8 mouse cellular contexts compared by ENCODE assay signal in genomic region chr10:67003743-67004526, GRCm38 (mm10).
DNase-seq lines count a peak whose midpoint lies in the region; ATAC-seq and TF ChIP-seq lines count a peak whose summit lies in the region.

No protein-coding gene starts in this region.

- H3K9me3 ChIP-seq in heart, embryonic 16.5 days (replicated peaks; ENCODE audit: control insufficient read depth, low read length): peaks cover 4% of the 10 kb centered on the region; the same call in 1 of the 2 replicates
- H3K9me3 ChIP-seq in lung, embryonic 15.5 days: no peaks in the 10 kb centered on the region
- no peaks in the 10 kb centered on the region for H3K9me3 ChIP-seq in neural tube, embryonic 14.5 days (ENCODE audit: control insufficient read depth, low read length)

- 0 out of 2 replicates have a peak, but pooled peaks cover 2% of the 10 kb centered on the region for H3K36me3 ChIP-seq in heart, embryonic 16.5 days (ENCODE audit: control insufficient read depth, insufficient read depth)
- no peaks in the 10 kb centered on the region for H3K36me3 ChIP-seq in lung, embryonic 15.5 days
- no peaks in the 10 kb centered on the region for H3K36me3 ChIP-seq in neural tube, embryonic 14.5 days (ENCODE audit: control insufficient read depth, insufficient read depth, low read length)

- TF ChIP-seq CTCF in embryonic fibroblast, embryonic 13.5 days (IDR thresholded peaks at IDR 0.05; ENCODE audit: borderline replicate concordance, insufficient read depth, low read length): no peak

- H3K4me1 ChIP-seq in embryonic fibroblast, embryonic 13.5 days (ENCODE audit: control insufficient read depth, insufficient read depth, low read length): peaks cover 6% of the 10 kb centered on the region; the same call in 1 of the 2 replicates
- H3K4me1 ChIP-seq in heart, embryonic 16.5 days (ENCODE audit: control insufficient read depth, insufficient read depth, low read length): peaks cover 24% of the 10 kb centered on the region
- H3K4me1 ChIP-seq in lung, embryonic 15.5 days: peaks cover 32% of the 10 kb centered on the region
- H3K4me1 ChIP-seq in neural tube, embryonic 14.5 days (ENCODE audit: control insufficient read depth, insufficient read depth, low read length): peaks cover 21% of the 10 kb centered on the region

- H3K9ac ChIP-seq in heart, embryonic 16.5 days (ENCODE audit: low read length): peak overlapping the region; percentile 71
- H3K9ac ChIP-seq in lung, embryonic 15.5 days: peak overlapping the region; percentile 31
- no peak overlapping the region; the same call in 1 of the 2 replicates for H3K9ac ChIP-seq in neural tube, embryonic 14.5 days (replicated peaks; ENCODE audit: low read depth, low read length)

- peak overlapping the region; percentile 98 for H3K27ac ChIP-seq in embryonic fibroblast, embryonic 13.5 days (ENCODE audit: insufficient read depth, low read length)
- H3K27ac ChIP-seq in heart, embryonic 16.5 days (ENCODE audit: low read length): peak overlapping the region; percentile 99
- H3K27ac ChIP-seq in lung, embryonic 15.5 days: peak overlapping the region; percentile 83
- H3K27ac ChIP-seq in neural tube, embryonic 14.5 days (ENCODE audit: low read depth, low read length): peak overlapping the region; percentile 81

- H3K27me3 ChIP-seq in heart, embryonic 16.5 days (ENCODE audit: control insufficient read depth, insufficient read depth, low read length): no peaks in the 10 kb centered on the region
- no peaks in the 10 kb centered on the region for H3K27me3 ChIP-seq in lung, embryonic 15.5 days
- no peaks in the 10 kb centered on the region for H3K27me3 ChIP-seq in neural tube, embryonic 14.5 days (ENCODE audit: control insufficient read depth, insufficient read depth, low read length)

- H3K4me2 ChIP-seq in heart, embryonic 16.5 days (ENCODE audit: low read depth, low read length): peak overlapping the region; percentile 77
- peak overlapping the region; percentile 76 for H3K4me2 ChIP-seq in lung, embryonic 15.5 days
- peak overlapping the region; percentile 59 for H3K4me2 ChIP-seq in neural tube, embryonic 14.5 days (ENCODE audit: low read depth, low read length)

- H3K4me3 ChIP-seq in embryonic fibroblast, embryonic 13.5 days (ENCODE audit: insufficient read depth, low read length): peak overlapping the region; percentile 8; the same call in 1 of the 2 replicates
- H3K4me3 ChIP-seq in heart, embryonic 16.5 days (ENCODE audit: low read length): peak overlapping the region; percentile 47
- H3K4me3 ChIP-seq in lung, embryonic 15.5 days: peak overlapping the region; percentile 38
- peak overlapping the region; percentile 8; the same call in 1 of the 2 replicates for H3K4me3 ChIP-seq in neural tube, embryonic 14.5 days (ENCODE audit: low read depth, low read length)

- peak; percentile 79 for ATAC-seq in heart, embryonic 16.5 days (replicated peaks; ENCODE audit: extremely low read depth, insufficient read depth, low FRiP score)
- ATAC-seq in lung, embryonic 15.5 days (ENCODE audit: borderline replicate concordance, extremely low read depth, low FRiP score, low TSS enrichment): peak; percentile 63
- ATAC-seq in neural tube, embryonic 14.5 days (ENCODE audit: low read depth): peak; percentile 74

- peak; percentile 58 for DNase-seq in CD4-positive, CD25-positive, alpha-beta regulatory T cell, adult 2 months (ENCODE audit: low read depth, low spot score)
- peak; percentile 65 for DNase-seq in adrenal gland, postnatal 14 days
- peak; percentile 83 for DNase-seq in kidney, postnatal 10 days
- DNase-seq in thymus, postnatal 0 days (ENCODE audit: low spot score): peak; percentile 56

- under 1% methylated on average over 22 of the region's 22 CpGs for WGBS in heart, embryonic 16.5 days
- WGBS in lung, embryonic 15.5 days: 2% methylated on average over 22 of the region's 22 CpGs
- under 1% methylated on average over 22 of the region's 22 CpGs for WGBS in neural tube, embryonic 14.5 days

- TF ChIP-seq POLR2A in embryonic fibroblast, embryonic 13.5 days (IDR thresholded peaks at IDR 0.05; ENCODE audit: low read depth, low read length): peak; percentile 13; the same call in 1 of the 2 replicates

Comparison
In these comparisons a context has a peak if more than half of its experiments do, and no peak if none do; other contexts are left out.
1. Peak in every context shown above with its lines: DNase-seq, ATAC-seq, H3K4me3 ChIP-seq and H3K27ac ChIP-seq.